Mouse (Mus musculus) neutrophil, adult 5-6 weeks (primary cell): ENCODE measurements around the gene Heatr5a. TPM values are rescaled to one million over a fixed set of nuclear protein-coding genes. Genes with fewer than 3 reads are reported as not detected.

Source experiments
- ATAC-seq: fragments of 151-379, 151-347 bp; 2 replicates; pipeline ENCODE4 v1.8.0; 2017; ENCODE audit warnings: mild to moderate bottlenecking, moderate TSS enrichment; ENCODE audit not compliant: insufficient number of reproducible peaks, poor library complexity, low FRiP score, severe bottlenecking; ENCODE audit errors: extremely low read depth
- total RNA-seq: library from RNA; stranded (forward); fragments of 200-1000 nt; gene quantifications from 2 replicates; pipeline ENCODE4 v1.2.3, GENCODE M21; 2017

Gene Heatr5a
- total RNA-seq, 1 experiment from 2014 or later = 28.9 TPM

DNA sequence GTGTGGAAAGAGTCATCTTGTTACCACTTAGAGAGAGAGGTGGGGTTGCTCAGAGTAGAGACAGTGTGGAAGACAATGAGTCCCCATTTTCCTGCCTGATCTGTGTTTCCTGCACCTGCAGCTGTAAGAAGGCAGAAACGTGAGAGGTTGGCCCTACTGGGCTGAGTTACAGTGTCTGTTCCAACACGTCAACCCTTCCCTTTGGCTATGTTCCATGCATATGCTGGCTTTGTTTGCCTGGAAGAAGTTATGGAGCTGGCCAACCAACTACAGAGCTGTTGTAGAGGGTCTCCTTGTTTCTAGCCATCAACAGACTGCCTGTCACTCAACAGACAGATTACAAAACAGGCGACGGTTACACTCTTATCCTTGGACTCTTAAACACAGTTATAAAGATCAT, 74.2 kb downstream of the Heatr5a start:
- no peak for ATAC-seq

DNA sequence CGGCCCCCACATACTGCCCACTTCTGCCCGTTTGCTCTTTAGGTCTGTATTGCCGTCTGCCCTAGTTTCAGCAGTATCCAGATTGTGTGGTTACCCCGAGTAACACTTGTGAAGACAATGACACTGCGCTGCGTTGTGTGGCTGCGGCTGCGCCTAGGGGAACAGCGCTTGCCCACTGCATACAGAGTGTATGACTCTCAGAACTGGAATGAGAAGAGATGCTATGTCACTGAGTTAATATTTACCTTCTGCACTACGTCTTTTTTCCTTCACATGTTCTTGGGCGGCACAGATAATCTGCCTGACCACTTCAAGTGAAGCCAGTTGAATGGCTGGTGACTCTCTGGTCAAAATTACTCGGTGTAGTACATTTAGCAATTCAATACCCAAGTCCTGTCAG, 82.5 kb downstream of the Heatr5a start:
- no peak for ATAC-seq

DNA sequence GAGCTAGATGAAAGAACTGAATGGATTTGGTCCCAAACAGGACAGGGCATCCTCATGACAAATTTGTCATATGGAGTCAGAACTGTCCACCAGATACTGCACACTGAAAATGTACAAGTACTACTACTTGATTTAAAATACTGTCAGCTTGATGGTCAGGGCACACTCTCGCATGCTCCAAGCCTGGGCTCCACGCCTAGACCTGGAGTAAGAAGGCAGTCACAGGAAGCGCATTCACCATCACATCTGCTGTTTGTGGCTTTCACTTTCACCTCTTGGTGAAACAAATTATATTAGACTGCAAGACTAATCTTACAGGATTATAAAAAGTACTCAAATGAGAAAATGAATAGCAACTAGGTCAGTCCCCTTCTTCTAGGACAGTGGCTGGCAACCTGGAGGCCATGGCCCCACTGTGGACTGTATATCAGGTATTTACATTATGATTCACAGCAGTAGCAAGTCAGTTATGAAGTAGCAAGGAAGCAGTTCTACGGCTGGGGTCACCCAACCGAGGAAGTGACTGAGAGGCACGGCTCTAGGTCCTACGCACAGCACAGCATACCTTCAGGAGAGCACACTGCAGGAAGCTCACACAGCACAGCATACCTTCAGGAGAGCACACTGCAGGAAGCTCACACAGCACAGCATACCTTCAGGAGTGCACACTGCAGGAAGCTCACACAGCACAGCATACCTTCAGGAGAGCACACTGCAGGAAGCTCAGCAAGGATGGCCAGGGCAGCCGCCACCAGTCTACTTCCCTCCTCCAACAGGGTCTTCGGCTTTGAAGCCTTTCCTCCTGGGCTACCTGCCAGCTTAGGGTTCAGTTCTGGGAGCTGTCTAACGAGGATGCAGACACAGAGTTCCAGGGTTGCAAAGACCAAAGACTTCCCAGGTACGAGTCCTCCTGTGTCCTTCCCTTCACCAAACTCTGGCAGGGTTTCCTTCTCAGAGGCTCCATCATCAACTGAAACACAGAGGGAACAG, 83.5 kb downstream of the Heatr5a start:
- peak; percentile 84 for ATAC-seq

DNA sequence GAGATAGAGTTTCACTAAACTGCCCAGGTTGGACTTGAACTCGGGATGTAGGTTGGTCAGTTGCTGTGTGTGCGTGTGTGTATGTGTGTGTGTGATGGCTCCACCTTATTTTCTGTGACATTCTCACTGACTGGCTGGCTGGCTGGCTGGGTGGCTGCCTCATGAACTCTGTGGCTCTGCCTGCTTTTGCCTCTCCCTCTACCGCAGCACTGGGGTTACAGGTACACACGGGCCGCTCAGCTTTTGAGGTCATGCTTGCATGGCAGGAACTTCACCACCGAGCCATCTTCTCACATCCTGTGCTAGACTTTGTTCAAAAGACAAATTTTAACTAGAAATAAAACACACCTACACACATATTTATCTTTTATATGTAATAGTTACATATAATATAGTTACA, 84.8 kb downstream of the Heatr5a start:
- ATAC-seq = peak; percentile 32; the same call in 1 of the 2 replicates

DNA sequence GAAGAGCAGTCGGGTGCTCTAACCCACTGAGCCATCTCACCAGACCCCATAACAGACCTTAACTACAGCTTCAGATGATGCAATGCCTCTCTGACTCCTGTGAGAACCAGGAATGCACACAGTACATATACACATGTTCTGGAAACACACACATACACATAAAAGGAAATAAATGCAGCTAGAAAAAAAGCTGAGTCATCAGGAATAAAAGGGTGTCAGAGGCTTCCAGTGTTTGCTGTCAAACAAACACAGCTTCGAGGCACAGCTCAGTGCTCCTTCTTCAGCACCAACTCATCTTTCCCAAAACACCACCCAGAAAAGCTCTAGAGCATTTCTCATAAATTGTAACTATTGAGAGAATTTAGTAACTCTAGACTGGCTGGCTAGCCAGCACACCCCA, 86.3 kb downstream of the Heatr5a start:
- no peak for ATAC-seq

DNA sequence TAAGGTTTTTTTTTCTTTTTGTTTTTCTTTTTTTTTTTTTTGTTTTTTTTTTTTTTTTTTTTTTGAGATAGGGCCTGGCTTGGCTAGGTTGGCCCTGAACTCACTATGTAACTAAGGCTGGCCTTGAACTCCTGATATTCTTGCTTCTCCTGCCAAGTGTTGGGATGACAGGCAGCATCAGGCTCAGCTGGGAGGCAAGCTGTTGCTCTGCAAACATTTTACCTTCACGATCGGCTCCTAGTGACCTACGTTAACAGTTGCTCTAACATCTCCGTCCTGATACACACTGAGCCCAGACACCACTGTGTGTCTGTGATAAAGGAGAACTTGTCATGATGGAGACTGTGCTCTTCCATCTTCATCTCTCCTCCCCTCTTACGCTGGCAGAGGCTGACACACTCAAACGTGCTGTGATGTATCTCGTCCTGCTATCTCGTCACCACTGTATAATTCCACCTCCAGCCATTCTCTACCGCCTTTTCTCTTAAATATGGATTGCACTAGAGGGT, 87.8 kb downstream of the Heatr5a start:
- ATAC-seq = no peak

DNA sequence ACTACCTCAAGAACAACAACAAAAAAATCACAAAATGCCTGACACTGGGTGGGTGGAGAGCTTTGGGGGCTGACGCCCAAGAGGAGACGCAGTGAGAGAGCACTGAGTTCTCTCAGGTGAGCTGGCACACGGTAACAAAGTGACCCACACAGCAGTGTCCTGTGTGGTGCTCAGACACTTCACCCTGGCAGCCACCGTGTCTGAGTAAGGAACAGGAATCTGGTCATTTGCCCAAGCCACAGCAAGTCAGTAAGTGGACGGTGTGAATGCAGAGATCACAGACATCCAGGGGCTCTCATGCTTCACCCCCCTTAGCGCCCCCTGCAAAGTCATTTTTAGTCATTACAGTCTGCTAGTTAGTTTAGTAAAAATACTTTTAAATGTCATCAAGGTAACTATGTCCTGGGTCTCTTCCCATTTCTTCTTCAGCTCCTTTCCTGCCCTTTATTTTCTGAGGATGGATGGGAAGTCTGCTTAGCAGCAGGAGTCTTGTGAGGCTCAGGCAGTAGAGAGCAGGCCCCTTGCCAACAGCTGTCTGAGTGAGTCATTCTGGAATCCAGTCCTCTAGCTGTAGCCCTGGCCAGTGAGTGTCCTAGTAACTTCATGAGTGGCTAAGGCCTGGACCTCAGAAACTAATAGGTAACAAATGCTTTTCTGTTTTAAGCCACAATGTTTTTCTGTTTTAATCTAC, 88.4 kb downstream of the Heatr5a start:
- ATAC-seq = no peak

DNA sequence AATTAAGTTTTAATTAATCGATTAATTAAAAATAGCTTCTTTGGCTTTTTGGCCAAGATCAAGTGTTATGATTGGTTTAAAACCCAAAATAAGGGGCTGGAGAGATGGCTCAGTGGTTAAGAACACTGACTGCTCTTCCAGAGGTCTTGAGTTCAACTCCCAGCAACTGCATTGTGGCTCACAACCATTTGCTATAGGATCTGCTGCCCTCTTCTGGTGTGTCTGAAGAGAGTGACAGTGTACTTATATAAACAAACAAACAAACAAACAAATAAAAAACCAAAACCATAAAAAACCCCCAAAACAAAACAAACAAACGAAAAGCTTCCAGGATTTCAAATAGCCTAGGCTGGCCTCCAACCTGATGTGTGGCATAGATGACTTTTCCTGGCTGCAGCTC, 89.3 kb downstream of the Heatr5a start:
- no peak for ATAC-seq

DNA sequence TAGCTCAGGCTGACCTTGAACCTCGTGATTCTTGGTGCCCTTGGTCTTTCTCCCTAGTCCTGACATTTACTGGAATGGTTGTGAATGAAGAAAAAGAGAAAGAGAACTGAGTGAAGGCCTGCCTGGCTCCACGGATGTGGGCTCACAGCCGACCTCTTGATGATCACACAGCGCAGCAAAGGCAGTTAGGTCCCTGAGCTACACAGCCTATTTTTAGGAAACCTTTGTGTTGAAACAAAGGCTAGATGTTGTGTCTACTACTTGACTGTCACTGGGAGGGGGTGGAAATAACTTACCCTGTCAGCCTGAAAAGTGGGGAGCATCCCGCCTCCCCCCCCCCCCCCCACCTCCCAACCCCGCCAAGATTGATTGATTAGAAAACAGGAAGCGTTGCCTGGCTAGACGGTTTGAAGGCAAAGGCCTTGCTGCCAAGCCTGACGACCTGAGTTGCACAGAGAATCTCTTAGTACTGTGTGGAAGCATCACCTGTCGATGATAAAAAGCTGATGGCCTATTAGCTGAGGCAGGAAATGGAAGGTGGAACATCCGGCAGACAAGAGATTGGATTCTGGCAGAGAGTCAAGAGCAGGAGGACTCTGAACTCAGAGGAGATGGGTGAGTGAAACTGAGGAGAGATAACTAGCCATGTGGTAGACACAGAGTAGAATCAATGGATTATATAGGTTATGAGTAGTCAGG, 99.5 kb downstream of the Heatr5a start:
- ATAC-seq = peak; percentile 21; the same call in 1 of the 2 replicates

DNA sequence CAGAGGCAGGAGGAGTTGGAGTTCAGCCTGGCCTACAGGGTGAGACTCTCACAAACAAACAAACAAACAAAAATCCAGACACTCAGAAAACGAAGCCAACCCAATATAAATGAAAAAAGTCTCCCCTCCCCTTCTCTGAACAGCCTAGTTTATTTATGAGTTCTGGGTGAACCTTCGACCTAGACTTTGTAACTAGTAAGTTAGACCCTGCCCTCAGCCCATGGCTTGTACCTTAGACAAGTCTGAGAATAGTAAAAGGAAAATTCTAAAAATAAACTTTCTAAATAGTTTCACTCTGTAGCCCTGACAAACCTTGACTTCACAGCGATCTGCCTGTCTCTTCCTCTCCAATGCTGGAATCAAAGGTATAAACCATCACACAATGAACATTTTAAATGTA, 101.6 kb downstream of the Heatr5a start:
- no peak for ATAC-seq

DNA sequence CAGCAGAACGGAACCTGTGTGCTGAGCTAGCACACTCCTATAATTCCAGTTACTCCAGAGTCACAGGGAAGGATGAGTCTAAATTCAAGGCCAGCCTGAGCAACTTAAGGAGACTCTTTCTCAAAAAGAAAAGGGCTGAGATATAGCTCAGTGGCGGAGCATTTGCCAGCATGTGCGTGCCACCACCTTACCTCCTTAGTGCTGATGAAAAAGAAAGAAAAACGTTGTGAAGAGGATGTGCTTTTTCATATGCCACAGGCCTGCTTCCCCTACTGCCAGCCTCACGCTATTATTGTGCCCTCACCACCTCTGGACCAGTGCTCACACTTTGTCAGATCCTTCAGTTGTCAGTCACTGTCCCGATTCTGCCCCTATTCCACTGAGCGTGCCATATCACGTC, 104.0 kb downstream of the Heatr5a start:
- ATAC-seq = no peak

DNA sequence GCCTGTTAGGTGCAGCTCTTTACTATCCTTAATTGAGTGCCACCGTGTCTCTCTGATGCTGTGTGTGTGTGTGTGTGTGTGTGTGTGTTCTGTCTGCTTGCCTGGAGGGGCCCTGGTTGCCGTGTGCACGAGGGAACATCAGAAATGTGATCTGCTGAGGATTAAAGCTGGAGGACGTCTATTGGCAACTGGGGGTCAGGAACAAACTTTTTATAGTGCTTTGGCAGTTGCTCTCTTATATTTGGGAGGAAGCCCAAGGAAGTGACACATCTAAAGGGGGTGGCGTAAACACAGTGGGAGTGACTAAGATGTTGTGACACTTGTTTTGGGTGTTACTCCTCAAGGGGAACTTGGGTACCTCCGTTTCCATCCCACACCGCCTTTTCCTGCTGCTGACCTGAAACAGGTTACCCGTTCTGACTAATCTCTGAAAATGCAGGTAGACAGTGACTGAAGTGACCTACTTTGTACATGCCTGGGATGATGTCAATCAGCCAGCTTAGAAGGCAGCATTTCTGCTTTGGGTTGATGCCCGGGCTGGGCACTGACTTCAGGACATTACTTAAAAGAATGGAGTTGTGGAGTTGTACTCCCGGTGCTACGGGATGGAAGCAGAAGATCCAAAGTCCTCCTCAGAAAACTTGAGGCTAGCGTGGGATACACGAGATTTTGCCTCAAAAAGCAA, 104.8 kb downstream of the Heatr5a start:
- peak; percentile 78 for ATAC-seq

DNA sequence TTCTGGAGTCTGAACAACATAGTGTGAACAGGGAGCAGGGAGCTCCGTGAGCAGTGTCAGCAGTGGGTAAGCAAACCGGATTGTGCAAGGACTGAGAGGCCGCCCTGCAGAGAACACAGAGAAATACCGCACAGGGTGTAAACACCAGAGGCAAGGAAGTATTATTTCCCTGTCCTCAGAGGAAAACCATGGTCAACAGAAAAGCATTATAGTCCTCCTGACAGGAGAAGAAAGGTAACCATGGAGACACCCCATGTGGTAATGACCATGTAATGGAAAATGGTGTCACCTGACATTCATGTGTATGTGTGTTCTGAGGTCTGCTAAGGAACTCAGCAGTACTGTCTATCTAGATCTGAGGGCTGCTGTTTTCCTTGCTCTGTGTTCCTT, 105.3 kb downstream of the Heatr5a start:
- peak; percentile 76 for ATAC-seq

DNA sequence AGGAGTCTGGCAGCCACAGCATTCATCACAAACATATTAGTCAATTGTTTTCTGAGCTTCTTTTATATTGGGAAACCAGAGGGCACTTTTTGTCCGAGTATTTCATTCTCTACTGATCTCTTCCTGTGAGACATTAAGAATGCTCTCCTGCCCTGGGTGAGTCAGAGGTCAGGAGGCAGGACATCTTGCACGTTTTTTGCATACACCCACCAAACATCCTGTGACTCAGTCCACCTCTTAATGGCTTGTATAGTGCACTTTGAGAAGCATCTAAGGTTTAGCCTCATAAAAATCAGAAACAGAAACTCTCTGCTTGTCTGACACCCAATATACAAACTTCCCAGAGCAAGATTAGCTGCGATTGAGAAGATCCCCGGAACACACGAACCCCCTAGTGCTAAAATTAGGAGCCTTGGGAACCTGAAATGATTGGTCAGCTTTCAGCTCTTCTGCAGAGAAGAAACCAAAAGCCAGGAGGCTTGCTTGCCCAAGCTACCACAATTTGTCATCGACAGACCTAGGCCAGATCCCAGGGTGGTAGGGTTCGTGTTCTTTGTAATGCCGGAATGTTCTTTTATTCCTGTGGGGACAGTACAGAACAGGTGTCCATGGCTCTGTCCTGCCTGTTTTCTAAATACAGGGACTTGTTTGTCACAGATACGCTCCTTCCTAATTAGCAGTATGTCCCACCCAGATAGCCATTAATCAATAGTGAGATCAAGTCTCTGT, 105.9 kb downstream of the Heatr5a start:
- peak; percentile 43; the same call in 1 of the 2 replicates for ATAC-seq

DNA sequence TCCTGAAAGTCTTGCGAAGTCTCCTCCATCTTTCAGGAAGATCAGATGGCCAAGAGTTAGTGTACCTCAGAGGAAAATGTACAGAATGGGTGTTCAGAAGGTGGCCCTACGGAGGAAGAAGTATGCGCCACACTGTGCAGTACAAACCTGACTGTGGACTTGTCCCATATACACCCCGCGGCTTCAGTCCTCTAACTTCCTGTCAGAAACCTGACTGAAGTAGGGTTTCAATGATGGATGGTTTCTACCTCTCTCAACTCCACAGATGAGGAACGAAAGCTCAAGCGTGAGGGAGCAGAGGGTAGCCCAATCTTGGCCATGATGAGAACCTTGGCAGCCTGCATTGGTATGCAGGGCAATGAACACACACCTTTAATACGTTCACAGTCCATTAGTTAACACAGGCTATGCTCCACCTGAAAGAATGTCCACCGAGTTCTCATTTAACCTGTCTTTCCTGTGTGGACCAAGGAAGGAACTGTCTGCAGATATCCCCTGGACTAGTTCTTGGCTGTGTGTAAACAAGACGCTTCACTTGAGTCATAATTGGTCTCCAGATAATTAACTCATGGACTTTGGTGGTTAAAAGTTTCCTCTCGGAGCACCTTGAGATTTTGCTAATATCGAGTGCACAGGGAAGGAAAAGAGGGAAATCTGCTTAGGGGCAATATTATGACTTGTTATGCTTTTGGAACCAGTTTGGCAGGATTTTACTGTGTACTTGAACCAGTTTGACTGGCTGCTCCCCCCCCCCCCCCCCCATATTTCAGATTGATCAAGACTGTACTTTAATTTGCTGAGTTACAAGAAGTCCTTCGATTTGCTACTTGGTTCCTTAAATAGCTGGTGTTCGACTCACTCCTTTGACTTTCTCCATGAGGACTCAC, 107.8 kb downstream of the Heatr5a start:
- ATAC-seq = no peak

DNA sequence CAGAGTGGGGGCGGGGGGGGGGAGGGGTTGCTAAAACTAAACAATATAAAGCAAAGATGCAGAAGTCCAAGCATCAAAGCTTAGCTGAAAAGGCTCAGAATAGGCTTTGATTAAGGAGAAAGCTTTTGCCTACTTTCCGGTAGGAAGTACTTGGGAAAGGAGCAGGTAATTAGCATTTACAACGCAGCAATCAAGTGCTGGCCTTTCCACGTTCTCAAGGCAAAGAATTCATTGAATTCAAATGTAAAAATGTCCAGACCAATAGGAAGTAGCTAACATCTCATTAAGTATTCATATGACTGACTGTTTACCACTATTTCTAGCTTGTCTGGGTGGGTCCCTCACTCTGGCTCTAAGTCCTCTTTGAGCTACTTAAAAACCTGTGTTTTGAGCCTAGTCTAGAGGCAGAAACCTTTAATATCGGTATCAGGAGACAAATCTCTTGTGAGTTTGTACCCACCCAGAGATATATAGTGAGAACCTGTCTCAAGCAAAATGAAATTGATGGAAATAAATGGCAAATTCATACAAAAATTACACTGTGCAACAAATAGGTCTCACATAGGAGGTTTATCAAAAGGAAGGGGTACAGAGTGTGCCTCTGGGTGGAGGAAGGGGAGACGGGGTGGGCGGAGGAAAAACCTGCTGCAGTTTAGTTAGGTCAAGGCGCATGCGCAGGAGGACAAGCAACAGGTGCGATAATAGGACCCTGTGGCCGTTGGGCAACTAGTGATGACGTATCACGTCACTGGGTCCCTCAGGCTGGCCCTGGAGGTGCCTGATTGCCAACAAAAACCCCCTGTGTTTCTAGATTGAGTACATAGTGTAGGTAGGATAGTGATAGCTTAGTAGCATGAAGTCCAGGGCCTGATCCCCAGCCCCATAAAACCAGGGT, 112.7 kb downstream of the Heatr5a start:
- ATAC-seq = no peak
